Mouse (Mus musculus) testis, postnatal 10 days (tissue): ENCODE results near the gene Blm.
A peak's percentile ranks its signal among the peaks of the same experiment; 100 is the strongest.

Experiments used
- DNase-seq: peaks from one replicate; pipeline ENCODE4 v3.0.0; 2021; ENCODE audit warnings: low spot score

Blm gene

DNA sequence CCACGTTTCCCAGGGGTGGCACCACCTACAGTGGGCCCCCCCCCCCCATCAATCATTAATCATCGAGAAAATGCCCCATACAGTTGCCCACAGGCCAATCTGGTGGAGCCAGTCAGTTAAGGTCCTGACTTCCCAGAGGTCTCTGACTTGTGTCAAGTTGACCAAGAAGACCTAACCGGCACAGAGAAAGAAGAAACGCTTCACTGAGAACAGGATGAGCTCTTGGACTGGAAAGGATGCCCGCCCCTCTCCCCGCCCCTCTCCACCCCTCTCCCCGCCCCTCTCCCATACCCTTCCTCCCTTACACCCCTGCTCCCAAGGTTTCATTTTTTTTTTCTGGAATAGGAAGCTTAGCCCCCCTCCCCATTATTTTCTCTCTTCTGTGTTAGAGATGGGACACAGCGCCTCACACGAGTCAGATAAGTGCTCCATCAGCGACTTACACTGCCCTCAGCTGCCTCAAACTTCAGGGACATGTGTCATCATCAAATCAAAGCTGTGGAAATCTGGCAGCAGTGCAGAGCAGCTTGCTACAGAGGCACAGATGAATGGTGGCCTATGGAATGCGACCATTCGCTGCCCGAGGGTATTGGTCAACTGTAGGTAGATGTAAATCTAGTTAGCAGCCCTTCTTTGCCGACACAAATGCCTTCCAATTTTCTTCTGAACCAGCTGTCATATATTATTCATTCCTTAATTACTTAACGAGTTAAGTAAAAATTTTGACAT, 95.7 kb downstream of the Blm start:
- DNase-seq: no peak

GRCm38 (mm10) chr7:80436571-80436970, 98.3 kb downstream of the Blm start:
- DNase-seq: no peak

GRCm38 (mm10) chr7:80435594-80435993, 99.3 kb downstream of the Blm start:
- no peak for DNase-seq

DNA sequence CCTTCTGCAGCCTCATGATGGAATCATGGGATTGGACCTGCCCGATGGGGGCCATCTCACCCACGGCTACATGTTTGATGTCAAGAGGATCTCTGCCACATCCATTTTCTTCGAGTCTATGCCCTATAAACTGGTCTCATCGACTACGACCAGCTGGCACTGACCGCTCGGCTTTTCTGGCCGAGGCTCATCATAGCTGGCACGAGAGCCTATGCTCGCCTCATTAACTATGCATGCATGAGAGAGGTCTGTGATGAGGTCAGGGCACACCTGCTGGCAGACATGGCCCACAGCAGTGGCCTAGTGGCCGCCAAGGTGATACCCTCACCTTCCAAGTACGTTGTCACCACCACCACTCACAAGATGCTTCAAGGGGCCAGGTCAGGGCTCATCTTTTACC, 105.3 kb downstream of the Blm start:
- DNase-seq: no peak

DNA sequence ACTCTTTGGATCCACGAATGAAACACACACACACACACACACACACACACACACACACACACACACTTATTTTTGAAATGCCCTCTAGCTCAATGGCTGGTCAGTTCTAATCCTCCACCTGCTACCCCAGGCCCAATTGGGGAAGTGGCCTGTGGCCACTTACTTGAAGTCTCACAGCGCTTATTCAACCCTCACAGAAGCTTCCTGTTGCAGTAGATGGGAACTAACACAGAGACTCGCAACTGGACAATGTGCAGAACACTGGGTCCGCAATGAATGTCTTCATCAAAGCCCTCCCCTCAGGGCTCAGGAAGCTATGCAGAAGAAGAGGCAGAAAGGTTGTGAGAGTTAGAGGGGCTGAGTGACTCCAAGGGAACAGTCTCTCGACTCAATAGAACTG, 107.2 kb downstream of the Blm start:
- DNase-seq: no peak

- DNase-seq: no peak
Measured at GRCm38 (mm10) chr7:80426363-80426762, 108.6 kb downstream of the Blm start.

DNA sequence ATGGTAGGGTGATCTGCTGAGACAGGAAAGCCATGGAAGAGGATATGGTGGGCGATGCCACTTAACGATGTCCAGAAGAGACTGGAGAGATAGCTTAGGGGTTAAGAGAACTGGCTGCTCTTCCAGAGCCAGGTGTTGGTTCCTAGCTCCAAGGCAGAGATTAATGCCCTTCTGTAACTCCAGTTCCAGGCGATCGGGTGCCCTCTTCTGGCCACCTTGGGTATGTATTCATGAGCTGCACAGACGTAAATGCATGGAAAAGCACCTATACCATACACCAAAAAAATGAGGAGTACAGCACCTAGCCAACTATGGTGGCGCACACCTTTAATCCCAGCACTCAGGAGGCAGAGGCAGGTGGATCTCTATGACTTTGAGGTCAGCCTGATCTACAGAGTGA, 110.2 kb downstream of the Blm start:
- no peak for DNase-seq

- DNase-seq: peak; percentile 62
Measured at GRCm38 (mm10) chr7:80422759-80423480, 112.0 kb downstream of the Blm start.

DNA sequence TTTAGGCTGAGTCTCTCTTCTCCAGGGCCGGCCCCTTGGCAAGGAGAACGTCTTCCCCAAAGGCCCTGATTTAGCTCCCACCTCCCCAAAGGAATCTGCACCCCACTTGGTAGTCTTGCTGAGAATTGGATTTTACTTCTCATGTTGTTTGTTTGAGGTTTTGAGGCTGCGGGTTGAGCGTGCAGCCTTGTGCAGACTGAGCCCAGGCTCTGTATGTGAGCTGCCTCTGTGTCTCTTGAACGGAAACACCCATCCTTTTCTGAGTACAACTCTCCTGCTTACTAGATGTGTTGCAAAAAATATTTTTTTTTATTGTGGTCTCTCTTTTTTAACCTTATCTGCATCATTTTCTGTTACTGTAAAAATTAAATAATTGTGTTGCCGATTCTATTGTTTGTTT, 113.3 kb downstream of the Blm start:
- DNase-seq: no peak

DNA sequence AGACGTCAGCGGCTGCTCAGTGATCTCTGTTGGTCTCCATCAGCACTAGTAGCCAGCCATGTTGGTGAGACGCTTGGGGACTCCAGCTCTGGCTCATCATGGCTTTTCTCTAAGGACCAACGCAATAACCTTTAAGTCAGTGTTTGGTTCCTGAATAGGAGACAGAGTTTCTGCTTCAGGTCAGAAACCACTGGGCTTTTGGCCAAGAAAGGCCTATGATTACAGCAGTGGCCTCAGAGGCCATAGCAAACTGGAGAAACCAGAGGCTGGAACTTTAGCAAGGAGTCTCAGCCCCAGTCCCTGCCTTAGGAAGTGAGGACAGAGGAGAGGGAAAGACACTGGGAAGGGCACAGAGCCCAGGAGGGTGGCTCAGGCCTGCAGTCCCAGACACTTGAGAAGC, 114.3 kb downstream of the Blm start:
- no peak for DNase-seq

GRCm38 (mm10) chr7:80419278-80419677, 115.6 kb downstream of the Blm start:
- no peak for DNase-seq

GRCm38 (mm10) chr7:80418036-80418435, 116.9 kb downstream of the Blm start:
- no peak for DNase-seq

GRCm38 (mm10) chr7:80417601-80418000, 117.3 kb downstream of the Blm start:
- no peak for DNase-seq

DNA sequence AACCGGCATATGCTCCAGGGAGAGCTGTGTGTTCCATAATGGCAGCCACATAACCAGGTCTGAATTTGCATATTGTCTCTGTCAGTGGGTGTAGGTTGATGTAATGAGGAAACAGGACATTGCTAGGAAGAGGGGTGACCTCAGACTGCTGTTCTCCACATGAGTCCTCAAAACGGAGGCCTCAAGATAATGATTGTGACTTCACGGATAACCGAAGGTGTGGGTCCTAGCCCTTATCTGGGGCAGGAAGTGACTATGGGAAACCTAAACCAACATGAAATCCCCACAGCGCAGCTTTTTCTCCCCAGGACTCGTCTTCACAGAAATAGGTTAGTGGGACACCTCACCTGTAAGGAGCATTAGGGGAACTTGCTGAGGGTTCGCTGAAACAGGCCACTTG, 118.0 kb downstream of the Blm start:
- no peak for DNase-seq

DNA sequence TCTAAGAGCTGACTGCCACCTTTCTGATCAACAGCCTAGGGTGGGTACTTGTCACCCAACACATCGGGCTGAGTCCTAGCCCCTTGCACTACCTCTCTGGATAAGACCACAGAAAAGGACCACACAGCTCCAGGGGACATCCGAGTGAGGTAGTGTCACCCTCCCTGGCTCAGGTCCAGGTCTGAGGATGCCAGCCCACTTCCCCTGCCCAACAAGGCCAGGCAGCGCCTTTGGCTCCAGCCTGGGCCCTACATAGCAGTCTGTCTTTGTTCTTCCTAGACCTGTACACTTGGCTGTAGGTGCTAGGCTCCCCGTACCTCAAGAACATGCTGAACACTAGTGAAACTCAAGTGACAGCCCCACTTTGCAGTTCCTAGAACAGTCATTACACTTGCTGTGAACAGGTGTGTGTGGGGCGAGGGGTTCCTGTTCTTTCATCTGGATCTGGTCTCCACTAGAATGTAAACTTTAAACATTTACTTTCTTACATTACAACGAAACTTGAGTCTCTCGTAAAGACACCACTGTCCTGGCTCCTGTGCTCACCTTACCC, 120.5 kb downstream of the Blm start:
- DNase-seq: no peak

DNA sequence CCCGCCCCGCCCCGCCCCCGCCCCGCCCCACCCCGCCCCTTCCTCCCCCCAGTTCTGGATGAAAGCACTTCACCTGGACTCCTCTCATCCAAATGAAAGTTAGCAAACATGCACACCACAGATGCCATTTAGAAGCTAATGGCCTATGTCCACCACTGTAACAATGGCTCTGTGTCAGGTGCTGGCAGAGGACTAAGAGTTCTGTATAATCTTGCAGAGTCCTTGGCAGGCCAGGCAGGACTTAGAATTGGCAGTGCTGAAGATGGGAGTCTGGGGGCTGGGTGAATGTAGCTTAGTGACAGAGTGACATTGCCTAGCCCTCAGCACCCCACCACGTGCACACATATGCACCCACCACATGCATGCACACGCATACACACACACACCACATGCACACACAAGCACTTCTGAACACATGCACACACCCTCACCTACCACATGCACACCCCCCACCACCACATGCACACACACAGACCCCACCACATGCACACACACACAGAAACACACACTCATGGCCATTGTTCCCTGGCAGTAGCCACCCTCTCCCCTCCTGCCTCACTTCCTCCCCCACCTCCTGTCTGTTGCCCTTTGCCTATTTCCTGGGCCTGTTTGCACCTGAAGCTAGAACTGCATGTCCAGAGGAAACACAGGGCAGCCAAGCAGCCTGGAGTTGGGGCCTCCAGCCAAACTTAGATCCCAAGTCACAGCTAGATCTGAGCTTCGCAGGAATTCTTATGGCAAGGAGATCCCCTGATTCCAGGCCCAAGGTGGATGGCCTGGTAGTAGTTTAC, 121.2 kb downstream of the Blm start:
- DNase-seq: no peak

DNA sequence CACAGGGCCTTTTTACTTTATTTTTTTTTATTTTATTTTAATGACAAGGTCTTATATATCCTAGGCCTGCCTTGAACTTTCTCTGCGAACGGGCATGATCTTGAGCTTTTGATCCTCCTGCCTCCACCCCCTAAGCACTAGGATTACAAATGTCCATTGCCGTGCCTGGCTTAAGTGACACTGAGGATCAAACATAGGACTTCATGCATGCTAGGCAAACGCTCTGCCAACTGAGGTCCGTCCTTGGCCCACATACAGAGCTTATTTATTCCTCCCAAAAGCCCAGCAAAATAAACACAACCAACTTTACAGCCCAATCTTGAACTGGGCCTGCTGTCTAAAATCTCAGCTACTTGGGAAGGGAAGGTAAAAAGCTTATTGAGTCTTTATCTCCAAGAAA, 122.1 kb downstream of the Blm start:
- no peak for DNase-seq

GRCm38 (mm10) chr7:80412279-80412678, 122.6 kb downstream of the Blm start:
- no peak for DNase-seq

- DNase-seq: no peak
Measured at GRCm38 (mm10) chr7:80410380-80410779, 124.5 kb downstream of the Blm start.

GRCm38 (mm10) chr7:80407712-80408111, 127.2 kb downstream of the Blm start:
- DNase-seq: no peak

DNA sequence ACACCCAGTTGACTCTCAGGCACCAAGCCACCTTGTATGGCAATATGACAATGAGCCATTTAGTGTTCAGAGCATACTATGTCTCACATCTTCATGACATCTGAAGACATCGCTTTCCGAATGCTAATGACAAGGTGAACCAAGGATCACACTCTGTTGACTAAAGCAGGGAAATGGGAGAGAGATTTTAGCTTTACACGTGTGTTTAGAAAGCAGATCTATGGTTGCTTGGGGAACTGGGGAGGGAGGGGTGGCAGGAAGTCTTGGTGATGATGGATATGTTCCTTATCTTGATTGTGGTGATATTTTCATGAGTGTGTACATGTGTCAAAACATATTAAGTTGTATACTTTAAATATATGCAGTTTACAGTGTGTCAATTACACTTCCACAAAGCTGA, 128.7 kb downstream of the Blm start:
- no peak for DNase-seq

DNA sequence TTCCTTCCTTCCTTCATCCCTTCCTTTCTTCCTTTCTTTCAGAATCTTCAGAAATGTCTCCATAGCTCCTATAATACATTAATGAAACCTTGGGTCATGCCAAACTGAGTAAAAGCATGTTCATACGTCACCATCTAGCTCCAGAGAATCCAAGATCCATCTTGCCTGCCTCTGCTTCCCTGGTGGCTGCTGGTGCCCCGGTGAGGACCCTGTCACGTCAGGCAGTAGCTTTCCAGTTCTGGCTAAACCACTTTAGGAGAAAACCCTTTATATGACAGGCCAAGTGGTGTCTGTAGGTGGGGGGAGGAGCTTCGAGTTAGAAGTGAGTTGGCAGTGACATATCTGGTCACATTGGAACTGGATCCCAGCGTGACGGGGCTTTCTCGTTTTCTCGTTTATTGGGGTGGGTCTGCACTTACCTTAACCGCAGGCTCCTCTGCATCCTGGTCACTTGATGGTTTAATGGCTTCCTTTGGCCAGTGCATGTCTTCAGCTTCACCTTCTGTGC, 129.7 kb downstream of the Blm start, which contains the start of gene Furin:
Gene Furin (minus strand): TSS at position 249 of the 508 bp plus-strand sequence.
- no peak for DNase-seq
